Mouse (Mus musculus) embryonic facial prominence, embryonic 13.5 days (tissue): ENCODE measurements around the gene Gm11020. TPM values are rescaled to one million over a fixed set of nuclear protein-coding genes. Genes with fewer than 3 reads are reported as not detected.

ENCODE experiments used
- ATAC-seq: fragments of 200-750 bp; cut with Nextera tagmentation; 2 replicates; pipeline ENCODE4 v1.8.0; 2017; ENCODE audit warnings: low read depth; ENCODE audit not compliant: insufficient number of reproducible peaks, insufficient read depth, low FRiP score, low TSS enrichment
- H3K27ac ChIP-seq: fragments of 300-500 bp; sonication (generic); 2 replicates; pipeline ENCODE4 v1.5.1; 2015; ENCODE audit warnings: moderate library complexity, mild to moderate bottlenecking, inconsistent platforms
- H3K27me3 ChIP-seq: fragments of 300-500 bp; sonication (generic); 2 replicates; pipeline ENCODE4 v1.6.1; 2015; ENCODE audit warnings: mild to moderate bottlenecking, inconsistent platforms
- H3K36me3 ChIP-seq: fragments of 300-500 bp; sonication (generic); 2 replicates; pipeline ENCODE4 v1.6.1; 2015; ENCODE audit warnings: mild to moderate bottlenecking, inconsistent platforms
- H3K4me1 ChIP-seq: fragments of 300-500 bp; sonication (generic); 2 replicates; pipeline ENCODE4 v1.6.1; 2015; ENCODE audit warnings: inconsistent platforms
- H3K4me2 ChIP-seq: fragments of 300-500 bp; sonication (generic); 2 replicates; pipeline ENCODE4 v1.6.1; 2015; ENCODE audit warnings: moderate library complexity, mild to moderate bottlenecking, inconsistent platforms
- H3K4me3 ChIP-seq: fragments of 300-500 bp; sonication (generic); 2 replicates; pipeline ENCODE4 v1.5.1; 2015; ENCODE audit warnings: mild to moderate bottlenecking, inconsistent platforms
- H3K9ac ChIP-seq: fragments of 300-500 bp; sonication (generic); 2 replicates; pipeline ENCODE4 v1.6.1; 2015; ENCODE audit warnings: mild to moderate bottlenecking, inconsistent platforms
- H3K9me3 ChIP-seq: fragments of 300-500 bp; sonication (generic); 2 replicates; pipeline ENCODE4 v1.6.1; 2016; ENCODE audit warnings: inconsistent platforms
- WGBS: fragments of 180-500 bp; shearing (Covaris S2); methylation state at CpG from one replicate; pipeline ENCODE4 v1.1.7; 2015; ENCODE audit warnings: mixed read lengths; 5-methylcytosine and 5-hydroxymethylcytosine counted together
- polyA plus RNA-seq: library from polyadenylated mRNA; unstranded; fragments of >200 nt; fragmentation: Nextera tagmentation; extraction: Ambion mirVana; gene quantifications from 2 replicates; pipeline ENCODE4 v1.2.1, GENCODE M21; 2015

Gene Gm11020
- polyA plus RNA-seq, 1 experiment from 2014 or later = not detected

DNA sequence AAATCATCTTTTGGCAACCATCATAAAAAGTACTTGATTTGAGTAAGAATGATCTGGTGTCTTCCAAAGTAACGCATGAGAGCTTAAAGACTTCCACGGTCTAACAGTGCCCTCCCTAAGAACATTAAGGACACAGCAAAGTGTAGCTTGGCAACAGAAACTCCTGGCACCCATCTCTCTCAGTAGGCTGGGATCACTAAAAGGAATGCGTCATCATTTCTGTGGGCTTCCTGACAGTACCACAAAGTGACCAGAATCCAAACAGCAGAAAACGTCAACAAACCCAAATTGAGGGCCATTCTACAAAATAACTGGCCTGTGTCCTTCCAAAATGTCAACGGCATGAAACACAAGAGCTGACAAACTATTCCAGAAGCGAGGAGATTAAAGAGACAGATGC is 48.7 kb downstream of the Gm11020 start:
- H3K27ac ChIP-seq = no peak overlapping the region
- H3K9ac ChIP-seq = no peak overlapping the region
- WGBS = 81% methylated on average over 6 of the region's 6 CpGs
- H3K36me3 ChIP-seq = 0 out of 2 replicates have a peak, but pooled peaks cover 3% of the 10 kb centered on the region
- H3K9me3 ChIP-seq = no peaks in the 10 kb centered on the region
- no peak overlapping the region for H3K4me3 ChIP-seq
- ATAC-seq = no peak
- no peaks in the 10 kb centered on the region; the same call in 1 of the 2 replicates for H3K27me3 ChIP-seq
- peaks cover 30% of the 10 kb centered on the region for H3K4me1 ChIP-seq
- H3K4me2 ChIP-seq = no peak overlapping the region

DNA sequence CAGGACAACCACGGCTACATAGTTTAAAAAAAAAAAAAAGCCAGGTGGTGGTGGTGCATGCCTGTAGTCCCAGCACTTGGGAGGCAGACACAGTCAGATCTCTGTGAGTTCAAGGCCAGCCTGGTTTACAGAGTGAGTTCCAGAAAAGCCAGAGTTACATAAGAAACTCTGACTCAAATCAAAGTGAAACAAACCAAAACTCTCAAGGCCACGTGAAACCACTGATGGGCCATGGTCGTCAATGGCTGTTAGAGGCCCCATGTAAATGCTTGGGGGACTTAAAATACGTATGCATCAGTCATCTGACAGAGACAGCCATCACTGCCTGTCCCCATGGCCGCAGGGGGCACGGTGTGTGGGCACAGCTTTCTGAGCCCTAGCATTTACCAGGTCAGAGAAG is 49.8 kb downstream of the Gm11020 start:
- no peak for ATAC-seq
- Histone ChIP-seq H3K9me3 (no peaks in the 10 kb centered on the region), H3K4me1 (peaks cover 40% of the 10 kb centered on the region), H3K36me3 (0 out of 2 replicates have a peak, but pooled peaks cover 3% of the 10 kb centered on the region), H3K4me2 (no peak overlapping the region), H3K9ac (no peak overlapping the region), H3K27me3 (no peaks in the 10 kb centered on the region; the same call in 1 of the 2 replicates), H3K4me3 (no peak overlapping the region), H3K27ac (no peak overlapping the region)
- WGBS = 91% methylated on average over 6 of the region's 6 CpGs

Other genes starting within 250 kb of the Gm11020 start
- gene Cdh5, start 219.9 kb upstream of the Gm11020 start, polyA plus RNA-seq = 25.1 and 28.3 TPM in 2 replicates
- gene Bean1, start 151.1 kb upstream of the Gm11020 start, polyA plus RNA-seq = 1.0 and 1.4 TPM in 2 replicates
- gene Tk2, start 73.0 kb upstream of the Gm11020 start, polyA plus RNA-seq = 19.8 and 21.7 TPM in 2 replicates
- gene Cklf, start 70.7 kb upstream of the Gm11020 start, polyA plus RNA-seq = 65.1 and 69.5 TPM in 2 replicates
- not detected in 2 replicates for gene Cmtm2a, start 28.4 kb upstream of the Gm11020 start, polyA plus RNA-seq
- not detected in 2 replicates for gene Gm45711, start 11.5 kb upstream of the Gm11020 start, polyA plus RNA-seq
- not detected in 2 replicates for gene Cmtm1, start 11.4 kb upstream of the Gm11020 start, polyA plus RNA-seq
- gene Cmtm2b, start 663 bp downstream of the Gm11020 start, polyA plus RNA-seq = not detected in 2 replicates
- gene Cmtm3, start 17.8 kb downstream of the Gm11020 start, polyA plus RNA-seq = 174 and 185 TPM in 2 replicates
- gene Cmtm4, start 74.2 kb downstream of the Gm11020 start, polyA plus RNA-seq = 3.6 and 3.7 TPM in 2 replicates
- gene Dync1li2, start 121.5 kb downstream of the Gm11020 start, polyA plus RNA-seq = 73.0 and 74.8 TPM in 2 replicates
- 0.39 and 0.51 TPM in 2 replicates for gene Terb1, start 188.3 kb downstream of the Gm11020 start, polyA plus RNA-seq
- gene Nae1, start 213.1 kb downstream of the Gm11020 start, polyA plus RNA-seq = 111 TPM in 2 replicates
- gene Car7, start 213.1 kb downstream of the Gm11020 start, polyA plus RNA-seq = 1.7 and 1.8 TPM in 2 replicates